Mouse (Mus musculus): ENCODE data around the gene Cramp1l. TPM values are rescaled to one million over a fixed set of nuclear protein-coding genes. Genes with fewer than 3 reads are reported as not detected.
A peak's percentile ranks its signal among the peaks of the same experiment; 100 is the strongest.
"Not testable (repeated sequence)": the region's sequence is repeated elsewhere in the genome, so short reads cannot be mapped to it uniquely, and the experiment has no call there.

The Cramp1l gene
- polyA plus RNA-seq, 1 experiment: 4.5 TPM

GRCm38 (mm10) chr17:24960852-24961715, 54.5 kb downstream of the Cramp1l start:
- TF ChIP-seq FLI1 (IDR thresholded peaks at IDR 0.05; ENCODE audit: low read length) (no peak), GATA1 (IDR thresholded peaks at IDR 0.05; ENCODE audit: borderline replicate concordance, low read length) (no peak)
- Histone ChIP-seq H3K9me3 (no peaks in the 10 kb centered on the region), H3K4me3 (replicated peaks) (peak overlapping the region; percentile 97), H3K27me3 (replicated peaks) (no peaks in the 10 kb centered on the region), H3K36me3 (replicated peaks; ENCODE audit: low read length) (peaks cover 61% of the 10 kb centered on the region), H3K4me1 (peaks cover 45% of the 10 kb centered on the region)

DNA sequence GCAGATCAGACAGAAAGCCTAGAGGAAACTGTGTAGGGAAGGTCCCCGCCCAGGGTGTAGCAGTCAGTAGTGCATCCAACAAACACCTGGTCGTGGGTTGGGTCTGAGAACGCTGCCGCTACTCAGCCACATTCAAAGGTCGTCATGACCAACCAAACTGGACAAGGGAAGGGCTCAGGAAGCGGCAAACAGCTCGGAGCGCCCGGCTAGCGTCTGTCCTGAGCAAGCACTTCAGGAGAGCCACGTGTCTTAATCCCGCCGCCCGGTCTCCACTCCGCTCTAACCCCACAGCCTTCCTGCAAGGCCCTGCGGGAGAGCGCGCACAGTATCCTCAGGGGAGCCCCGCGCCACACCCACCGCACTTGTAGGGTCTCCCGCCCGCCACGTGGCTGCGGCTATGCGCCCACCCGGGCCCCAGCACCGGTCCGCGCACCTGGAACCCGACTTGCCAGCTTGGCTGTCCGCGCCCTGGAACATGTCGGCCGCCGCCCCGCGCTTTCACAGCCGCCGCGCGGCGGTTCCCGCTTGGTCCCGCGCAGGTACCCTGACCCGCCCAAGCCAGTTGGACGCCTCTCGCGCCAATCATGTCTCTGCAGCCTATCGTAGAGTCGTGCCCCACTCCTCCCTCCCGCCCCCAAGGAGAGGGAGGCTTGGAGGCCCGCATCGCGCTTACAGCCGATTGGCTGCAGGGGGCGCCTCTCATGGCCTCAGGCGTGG, 55.3 kb downstream of the Cramp1l start, which contains the start of gene Jpt2:
Gene Jpt2, minus strand, starts transcription at position 555 of the 717 bp plus-strand sequence.
- no peaks in the 10 kb centered on the region for H3K9me3 ChIP-seq
- TF ChIP-seq GATA1 (IDR thresholded peaks at IDR 0.05; ENCODE audit: borderline replicate concordance, low read length) (no peak), FLI1 (IDR thresholded peaks at IDR 0.05; ENCODE audit: low read length) (no peak)
- H3K4me3 ChIP-seq (replicated peaks): peak within 1 kb of the TSS; percentile 97
- H3K4me1 ChIP-seq: peaks cover 46% of the 10 kb centered on the region
- peaks cover 61% of the 10 kb centered on the region for H3K36me3 ChIP-seq (replicated peaks; ENCODE audit: low read length)
- no peaks in the 10 kb centered on the region for H3K27me3 ChIP-seq (replicated peaks)

DNA sequence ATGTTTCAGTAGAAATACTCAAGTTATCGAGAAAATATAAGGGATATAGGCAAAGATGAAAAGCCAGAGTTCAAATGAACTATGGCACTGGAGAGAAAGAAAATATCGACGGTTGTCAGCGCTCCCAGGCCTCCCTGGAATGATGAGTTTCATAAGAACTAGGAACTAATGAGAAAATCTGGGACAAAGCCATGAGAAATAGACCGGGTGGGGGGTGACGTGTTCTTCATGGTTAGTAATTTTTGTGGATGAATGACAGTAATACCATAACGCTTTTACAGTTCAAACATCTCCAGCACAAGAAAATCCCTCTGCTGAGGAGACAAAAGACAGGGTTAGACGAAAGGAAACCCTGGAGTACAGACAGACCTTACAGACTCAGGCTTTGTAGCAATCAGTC, 56.2 kb downstream of the Cramp1l start:
- peaks cover 45% of the 10 kb centered on the region for H3K4me1 ChIP-seq
- H3K4me3 ChIP-seq (replicated peaks): peak overlapping the region; percentile 97
- no peaks in the 10 kb centered on the region for H3K9me3 ChIP-seq
- peaks cover 61% of the 10 kb centered on the region for H3K36me3 ChIP-seq (replicated peaks; ENCODE audit: low read length)
- H3K27me3 ChIP-seq (replicated peaks): no peaks in the 10 kb centered on the region
- TF ChIP-seq FLI1 (IDR thresholded peaks at IDR 0.05; ENCODE audit: low read length) (no peak), GATA1 (IDR thresholded peaks at IDR 0.05; ENCODE audit: borderline replicate concordance, low read length) (no peak)

GRCm38 (mm10) chr17:24953291-24953690, 62.3 kb downstream of the Cramp1l start:
- Histone ChIP-seq H3K4me1 (peaks cover 17% of the 10 kb centered on the region; the same call in 1 of the 2 replicates), H3K4me3 (replicated peaks) (no peak overlapping the region), H3K36me3 (replicated peaks; ENCODE audit: low read length) (peaks cover 89% of the 10 kb centered on the region), H3K27me3 (replicated peaks) (no peaks in the 10 kb centered on the region), H3K9me3 (no peaks in the 10 kb centered on the region)
- TF ChIP-seq FLI1 (IDR thresholded peaks at IDR 0.05; ENCODE audit: low read length): no peak
- TF ChIP-seq GATA1 (IDR thresholded peaks at IDR 0.05; ENCODE audit: borderline replicate concordance, low read length): no peak

DNA sequence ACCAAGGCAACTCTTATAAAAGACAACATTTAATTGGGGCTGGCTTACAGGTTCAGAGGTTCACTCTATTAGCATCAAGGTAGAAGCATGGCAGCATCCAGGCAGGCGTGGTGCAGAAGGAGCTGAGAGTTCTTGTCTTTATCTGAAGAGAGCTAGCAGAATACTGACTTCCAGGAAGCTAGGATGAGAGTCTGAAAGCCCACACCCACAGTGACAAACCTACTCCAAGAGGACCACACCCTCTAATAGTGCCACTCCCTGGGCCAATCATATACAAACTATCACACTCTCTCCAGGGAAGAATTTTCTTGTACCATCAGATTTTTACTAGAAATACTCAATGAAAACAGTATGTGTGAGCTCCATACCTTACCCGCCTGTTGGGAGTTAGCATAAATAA, 64.9 kb downstream of the Cramp1l start:
- H3K36me3 ChIP-seq (replicated peaks; ENCODE audit: low read length): peaks cover 93% of the 10 kb centered on the region

GRCm38 (mm10) chr17:24948204-24948603, 67.4 kb downstream of the Cramp1l start:
- Histone ChIP-seq H3K4me1 (peaks cover 15% of the 10 kb centered on the region), H3K9me3 (no peaks in the 10 kb centered on the region), H3K4me3 (replicated peaks) (no peak overlapping the region), H3K27me3 (replicated peaks) (no peaks in the 10 kb centered on the region), H3K36me3 (replicated peaks; ENCODE audit: low read length) (peaks cover 88% of the 10 kb centered on the region)
- no peak for TF ChIP-seq GATA1 (IDR thresholded peaks at IDR 0.05; ENCODE audit: borderline replicate concordance, low read length)
- no peak for TF ChIP-seq FLI1 (IDR thresholded peaks at IDR 0.05; ENCODE audit: low read length)

More for the DNA sequence above, 64.9 kb downstream of the Cramp1l start:
- Histone ChIP-seq H3K4me1 (peaks cover 7% of the 10 kb centered on the region; the same call in 1 of the 2 replicates), H3K27me3 (replicated peaks) (no peaks in the 10 kb centered on the region), H3K4me3 (replicated peaks) (no peak overlapping the region), H3K9me3 (no peaks in the 10 kb centered on the region)
- TF ChIP-seq FLI1 (IDR thresholded peaks at IDR 0.05; ENCODE audit: low read length) (no peak), GATA1 (IDR thresholded peaks at IDR 0.05; ENCODE audit: borderline replicate concordance, low read length) (no peak)

- H3K27me3 ChIP-seq (replicated peaks); H3K9me3 ChIP-seq; H3K4me3 ChIP-seq (replicated peaks): not testable (repeated sequence)
- Histone ChIP-seq H3K36me3 (replicated peaks; ENCODE audit: low read length) (peaks cover 61% of the 10 kb centered on the region), H3K4me1 (peaks cover 19% of the 10 kb centered on the region)
These were observed 72.0 kb downstream of the Cramp1l start for GRCm38 (mm10) chr17:24943589-24943988.

DNA sequence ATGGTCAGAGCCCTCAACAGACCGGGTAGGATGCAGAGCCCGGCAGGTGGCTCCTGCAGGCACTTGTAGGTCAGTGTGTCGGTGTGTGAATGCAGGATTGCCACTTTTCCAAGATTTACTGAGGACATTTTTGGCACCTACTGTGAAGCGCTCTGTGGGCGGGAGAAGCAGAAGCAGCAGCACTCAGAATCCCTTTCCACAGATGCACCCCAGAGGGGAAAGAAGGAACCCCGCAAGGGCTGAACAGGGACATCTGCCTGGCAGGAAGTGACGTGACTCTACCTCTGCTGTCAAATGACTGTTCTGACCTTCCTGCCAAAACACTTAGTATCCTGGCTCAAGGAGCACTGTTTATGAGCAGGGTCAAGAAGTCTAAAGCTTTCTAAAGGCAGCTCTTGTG, 72.6 kb downstream of the Cramp1l start:
- TF ChIP-seq FLI1 (IDR thresholded peaks at IDR 0.05; ENCODE audit: low read length): no peak
- no peak for TF ChIP-seq GATA1 (IDR thresholded peaks at IDR 0.05; ENCODE audit: borderline replicate concordance, low read length)
- H3K4me1 ChIP-seq: peaks cover 19% of the 10 kb centered on the region
- H3K27me3 ChIP-seq (replicated peaks): no peaks in the 10 kb centered on the region
- H3K4me3 ChIP-seq (replicated peaks): no peak overlapping the region
- H3K36me3 ChIP-seq (replicated peaks; ENCODE audit: low read length): peaks cover 56% of the 10 kb centered on the region
- no peaks in the 10 kb centered on the region for H3K9me3 ChIP-seq

- H3K4me1 ChIP-seq: peaks cover 19% of the 10 kb centered on the region
- not testable (repeated sequence) for H3K27me3 ChIP-seq (replicated peaks); H3K4me3 ChIP-seq (replicated peaks); H3K9me3 ChIP-seq
- peaks cover 50% of the 10 kb centered on the region for H3K36me3 ChIP-seq (replicated peaks; ENCODE audit: low read length)
These were observed 73.1 kb downstream of the Cramp1l start for GRCm38 (mm10) chr17:24942453-24942852.

GRCm38 (mm10) chr17:24937266-24937665, 78.3 kb downstream of the Cramp1l start:
- Histone ChIP-seq H3K9me3 (no peaks in the 10 kb centered on the region), H3K36me3 (replicated peaks; ENCODE audit: low read length) (peaks cover 30% of the 10 kb centered on the region), H3K27me3 (replicated peaks) (no peaks in the 10 kb centered on the region), H3K4me3 (replicated peaks) (peak overlapping the region; percentile 100), H3K4me1 (peaks cover 29% of the 10 kb centered on the region)
- TF ChIP-seq GATA1 (IDR thresholded peaks at IDR 0.05; ENCODE audit: borderline replicate concordance, low read length) (no peak), FLI1 (IDR thresholded peaks at IDR 0.05; ENCODE audit: low read length) (no peak)
